Mouse (Mus musculus) intestine, embryonic 15.5 days (tissue): ENCODE measurements around the gene Zdhhc16. TPM values are rescaled to one million over a fixed set of nuclear protein-coding genes. Genes with fewer than 3 reads are reported as not detected.

ENCODE experiments used
- polyA plus RNA-seq: library from polyadenylated mRNA; unstranded; fragments of >200 nt; fragmentation: Nextera tagmentation; extraction: Ambion mirVana; gene quantifications from 2 replicates; pipeline ENCODE4 v1.2.1, GENCODE M21; 2015

The Zdhhc16 gene
- polyA plus RNA-seq, 1 experiment from 2014 or later, result 67.1 TPM

Other genes starting within 250 kb of the Zdhhc16 start
- 0.63 and 0.68 TPM in 2 replicates for gene Slit1, start 189.8 kb upstream of the Zdhhc16 start, polyA plus RNA-seq
- 18.4 and 19.4 TPM in 2 replicates for gene Arhgap19, start 131.4 kb upstream of the Zdhhc16 start, polyA plus RNA-seq
- 12.8 and 13.5 TPM in 2 replicates for gene Frat1, start 103.5 kb upstream of the Zdhhc16 start, polyA plus RNA-seq
- 10.5 and 10.7 TPM in 2 replicates for gene Frat2, start 85.3 kb upstream of the Zdhhc16 start, polyA plus RNA-seq
- gene Rrp12, start 37.3 kb upstream of the Zdhhc16 start, polyA plus RNA-seq, result 17.6 and 18.1 TPM in 2 replicates
- gene Pgam1, start 21.6 kb upstream of the Zdhhc16 start, polyA plus RNA-seq, result 855 and 865 TPM in 2 replicates
- 65.4 and 72.5 TPM in 2 replicates for gene Exosc1, start 57 bp upstream of the Zdhhc16 start, polyA plus RNA-seq
- gene Mms19, start 47.7 kb downstream of the Zdhhc16 start, polyA plus RNA-seq, result 26.5 and 26.8 TPM in 2 replicates
- 12.2 and 12.4 TPM in 2 replicates for gene Ubtd1, start 48.3 kb downstream of the Zdhhc16 start, polyA plus RNA-seq
- 0.18 TPM in 1 of 2 replicates, not detected in the other for gene Ankrd2, start 102.5 kb downstream of the Zdhhc16 start, polyA plus RNA-seq
- 1.6 and 1.7 TPM in 2 replicates for gene Hoga1, start 112.1 kb downstream of the Zdhhc16 start, polyA plus RNA-seq
- gene 4933411K16Rik, start 118.8 kb downstream of the Zdhhc16 start, polyA plus RNA-seq, result not detected in 2 replicates
- 15.4 and 16.5 TPM in 2 replicates for gene Morn4, start 152.9 kb downstream of the Zdhhc16 start, polyA plus RNA-seq
- gene Pi4k2a, start 157.0 kb downstream of the Zdhhc16 start, polyA plus RNA-seq, result 23.4 and 23.6 TPM in 2 replicates
- 36.4 and 40.7 TPM in 2 replicates for gene Avpi1, start 195.6 kb downstream of the Zdhhc16 start, polyA plus RNA-seq
- gene Marveld1, start 213.9 kb downstream of the Zdhhc16 start, polyA plus RNA-seq, result 9.4 and 12.3 TPM in 2 replicates
- 20.6 and 21.5 TPM in 2 replicates for gene Zfyve27, start 230.5 kb downstream of the Zdhhc16 start, polyA plus RNA-seq